Mouse (Mus musculus) intestine, postnatal 0 days (tissue): ENCODE measurements at regions not wholly inside any gene's neighbourhood (a gene's known extent, or its start where the extent isn't known, plus 50 kb on each side); places are given as distances from the start of the nearest gene placed in this dataset.

Experiments used
- ATAC-seq: fragments of 200-750 bp; cut with Nextera tagmentation; 2 replicates; pipeline ENCODE4 v1.8.0; 2017; ENCODE audit warnings: mild to moderate bottlenecking, moderate TSS enrichment, moderate library complexity
- H3K27ac ChIP-seq: fragments of 300-500 bp; sonication (generic); 2 replicates; pipeline ENCODE4 v1.5.1; 2014; ENCODE audit warnings: mild to moderate bottlenecking, low read depth, low read length, moderate library complexity
- H3K27me3 ChIP-seq: fragments of 300-500 bp; sonication (generic); replicated peaks from 2 replicates; pipeline ENCODE4 v1.6.1; 2014; ENCODE audit warnings: low read length, mixed read lengths; ENCODE audit not compliant: control insufficient read depth, insufficient read depth
- H3K36me3 ChIP-seq: fragments of 300-500 bp; sonication (generic); 2 replicates; pipeline ENCODE4 v1.6.1; 2014; ENCODE audit warnings: mild to moderate bottlenecking, moderate library complexity; ENCODE audit not compliant: control insufficient read depth, insufficient read depth
- H3K4me1 ChIP-seq: fragments of 300-500 bp; sonication (generic); replicated peaks from 2 replicates; pipeline ENCODE4 v1.6.1; 2014; ENCODE audit warnings: antibody characterized with exemption, low read length, mixed read lengths; ENCODE audit not compliant: control insufficient read depth, insufficient read depth
- H3K4me2 ChIP-seq: fragments of 300-500 bp; sonication (generic); replicated peaks from 2 replicates; pipeline ENCODE4 v1.6.1; 2014; ENCODE audit warnings: low read depth, mild to moderate bottlenecking, moderate library complexity
- H3K4me3 ChIP-seq: fragments of 300-500 bp; sonication (generic); 2 replicates; pipeline ENCODE4 v1.5.1; 2014; ENCODE audit warnings: low read depth, low read length
- H3K9ac ChIP-seq: fragments of 300-500 bp; sonication (generic); 2 replicates; pipeline ENCODE4 v1.6.1; 2014; ENCODE audit warnings: mild to moderate bottlenecking, low read depth, low read length
- H3K9me3 ChIP-seq: fragments of 300-500 bp; sonication (generic); 2 replicates; pipeline ENCODE4 v1.6.1; 2016; ENCODE audit warnings: mixed run types; ENCODE audit not compliant: control insufficient read depth
- CTCF ChIP-seq: sonication (generic); IDR thresholded peaks from 2 replicates; pipeline ENCODE4 v1.5.1; 2016; ENCODE audit warnings: low read depth, mild to moderate bottlenecking, control low read depth, antibody characterized with exemption, moderate library complexity
- WGBS: fragments of 180-500 bp; shearing (Covaris S2); extraction: QIAGEN DNeasy Blood & Tissue Kit; methylation state at CpG from one replicate; pipeline ENCODE4 v1.1.7; 2014; 5-methylcytosine and 5-hydroxymethylcytosine counted together

GRCm38 (mm10) chrX:42401564-42402334 is 87.7 kb upstream of the Tex13c2 start:
- H3K27me3 ChIP-seq: no peaks in the 10 kb centered on the region
- ATAC-seq: no peak
- 66% methylated on average over 7 of the region's 7 CpGs for WGBS
- H3K9ac ChIP-seq: no peak overlapping the region
- H3K4me2 ChIP-seq: no peak overlapping the region
- H3K36me3 ChIP-seq: no peaks in the 10 kb centered on the region
- H3K4me3 ChIP-seq: no peak overlapping the region
- no peak overlapping the region for H3K27ac ChIP-seq
- no peak for TF ChIP-seq CTCF
- H3K4me1 ChIP-seq: no peaks in the 10 kb centered on the region
- H3K9me3 ChIP-seq: no peaks in the 10 kb centered on the region

- no peak overlapping the region for H3K4me3 ChIP-seq
- no peak overlapping the region for H3K27ac ChIP-seq
- no peaks in the 10 kb centered on the region for H3K36me3 ChIP-seq
- no peaks in the 10 kb centered on the region for H3K4me1 ChIP-seq
- no peak overlapping the region for H3K9ac ChIP-seq
- WGBS: 60% methylated on average over 4 of the region's 4 CpGs
- no peaks in the 10 kb centered on the region for H3K27me3 ChIP-seq
- no peaks in the 10 kb centered on the region for H3K9me3 ChIP-seq
- no peak for ATAC-seq
- no peak for TF ChIP-seq CTCF
- no peak overlapping the region for H3K4me2 ChIP-seq
Observed at GRCm38 (mm10) chrX:42402335-42402605, 87.2 kb upstream of the Tex13c2 start.

GRCm38 (mm10) chrX:42431851-42432635 is 57.4 kb upstream of the Tex13c2 start:
- Histone ChIP-seq H3K36me3 (no peaks in the 10 kb centered on the region), H3K4me2 (no peak overlapping the region)
- 46% methylated on average over 7 of the region's 7 CpGs for WGBS

More at GRCm38 (mm10) chrX:42431851-42432635, 57.4 kb upstream of the Tex13c2 start:
- Histone ChIP-seq H3K9me3 (no peaks in the 10 kb centered on the region), H3K9ac (no peak overlapping the region), H3K4me3 (no peak overlapping the region), H3K27ac (no peak overlapping the region), H3K4me1 (no peaks in the 10 kb centered on the region), H3K27me3 (no peaks in the 10 kb centered on the region)
- ATAC-seq: no peak
- no peak for TF ChIP-seq CTCF
